Mouse (Mus musculus): ENCODE measurements around the gene Tbx5. TPM values are rescaled to one million over a fixed set of nuclear protein-coding genes. Genes with fewer than 3 reads are reported as not detected.
A peak's percentile ranks its signal among the peaks of the same experiment; 100 is the strongest.

Gene Tbx5
- polyA plus RNA-seq, 1 experiment from 2014 or later: 0.71 TPM

DNA sequence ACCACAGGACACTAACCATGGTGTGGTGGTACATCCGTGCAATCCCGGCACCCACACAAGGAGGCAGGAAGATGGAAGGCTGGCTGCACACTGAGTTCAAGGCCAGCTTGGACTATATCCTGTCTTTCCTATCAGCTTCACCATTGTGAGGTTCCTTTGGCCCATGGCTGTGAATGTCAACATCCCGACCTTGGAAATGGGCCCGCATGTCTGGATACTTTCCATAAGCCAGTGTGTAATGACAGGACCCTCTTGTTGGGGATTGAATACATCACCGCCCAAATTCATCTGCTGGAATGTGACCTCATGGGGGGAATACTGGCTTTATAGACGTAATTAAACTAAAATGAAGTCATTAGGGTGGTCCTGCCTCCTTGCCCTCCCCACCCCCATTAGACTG, 12.0 kb upstream of the Tbx5 start:
- no peak overlapping the region for H3K27ac ChIP-seq (replicated peaks)
- no peaks in the 10 kb centered on the region for H3K4me1 ChIP-seq
- no peak overlapping the region for H3K4me3 ChIP-seq (replicated peaks)
- WGBS: 78% methylated on average over 6 of the region's 6 CpGs
- H3K36me3 ChIP-seq: no peaks in the 10 kb centered on the region
- no peak for ATAC-seq (ENCODE audit: insufficient number of reproducible peaks, low FRiP score, low TSS enrichment, low read depth)
- H3K4me2 ChIP-seq (replicated peaks): no peak overlapping the region
- no peak overlapping the region for H3K9ac ChIP-seq
- H3K9me3 ChIP-seq (replicated peaks): no peaks in the 10 kb centered on the region; the same call in 1 of the 2 replicates
- peaks cover 81% of the 10 kb centered on the region for H3K27me3 ChIP-seq

DNA sequence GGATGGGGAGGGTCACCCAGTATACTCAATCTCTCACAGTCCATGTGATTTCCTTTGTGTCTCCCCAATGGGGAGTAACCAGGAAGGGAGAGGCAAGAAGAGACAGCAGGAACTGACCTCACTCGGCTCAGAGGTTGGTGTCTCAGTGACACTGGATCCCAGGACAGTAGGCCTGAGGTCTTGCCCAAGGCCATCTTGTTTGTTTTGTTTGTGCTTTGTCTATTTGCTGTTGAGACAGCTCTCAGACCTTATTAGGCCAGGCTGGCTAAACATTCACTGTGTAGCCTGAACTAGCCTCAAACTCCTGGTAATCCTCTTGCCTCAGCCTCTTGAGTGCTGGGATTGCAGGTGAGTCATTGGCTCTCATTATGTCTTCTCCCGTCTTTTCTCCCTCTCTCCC, 11.0 kb upstream of the Tbx5 start:
- Histone ChIP-seq H3K9me3 (replicated peaks) (no peaks in the 10 kb centered on the region), H3K4me3 (replicated peaks) (no peak overlapping the region), H3K36me3 (no peaks in the 10 kb centered on the region), H3K27me3 (peaks cover 80% of the 10 kb centered on the region), H3K4me2 (replicated peaks) (no peak overlapping the region), H3K27ac (replicated peaks) (no peak overlapping the region), H3K4me1 (no peaks in the 10 kb centered on the region), H3K9ac (no peak overlapping the region)
- ATAC-seq (ENCODE audit: insufficient number of reproducible peaks, low FRiP score, low TSS enrichment, low read depth): no peak
- 36% methylated on average over 2 of the region's 2 CpGs for WGBS

DNA sequence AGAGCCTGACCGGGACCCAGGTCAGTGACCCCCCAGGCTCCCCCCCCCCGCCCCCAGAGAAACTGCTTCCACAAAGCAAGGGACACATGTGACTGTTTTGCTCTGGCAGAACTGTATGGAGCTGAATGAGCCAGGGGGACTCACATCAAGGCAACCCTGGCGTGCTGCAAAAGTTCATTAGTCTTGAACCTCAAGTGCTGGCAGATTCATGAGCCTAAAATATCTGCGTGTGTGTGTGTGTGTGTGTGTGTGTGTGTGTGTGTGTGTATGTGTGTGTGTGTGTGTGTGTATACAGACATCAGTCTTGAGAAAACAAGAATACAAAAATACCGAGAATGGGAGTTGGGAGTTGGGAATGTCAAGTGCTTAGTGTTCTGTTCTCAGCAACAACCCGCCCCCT, 5.1 kb upstream of the Tbx5 start:
- no peaks in the 10 kb centered on the region for H3K36me3 ChIP-seq
- 65% methylated on average over 6 of the region's 6 CpGs for WGBS
- no peak overlapping the region for H3K4me2 ChIP-seq (replicated peaks)
- H3K4me3 ChIP-seq (replicated peaks): no peak overlapping the region
- H3K27me3 ChIP-seq: peaks cover 89% of the 10 kb centered on the region
- peaks cover 10% of the 10 kb centered on the region; the same call in 1 of the 2 replicates for H3K4me1 ChIP-seq
- no peaks in the 10 kb centered on the region for H3K9me3 ChIP-seq (replicated peaks)
- ATAC-seq (ENCODE audit: insufficient number of reproducible peaks, low FRiP score, low TSS enrichment, low read depth): no peak
- H3K27ac ChIP-seq (replicated peaks): no peak overlapping the region
- H3K9ac ChIP-seq: no peak overlapping the region

DNA sequence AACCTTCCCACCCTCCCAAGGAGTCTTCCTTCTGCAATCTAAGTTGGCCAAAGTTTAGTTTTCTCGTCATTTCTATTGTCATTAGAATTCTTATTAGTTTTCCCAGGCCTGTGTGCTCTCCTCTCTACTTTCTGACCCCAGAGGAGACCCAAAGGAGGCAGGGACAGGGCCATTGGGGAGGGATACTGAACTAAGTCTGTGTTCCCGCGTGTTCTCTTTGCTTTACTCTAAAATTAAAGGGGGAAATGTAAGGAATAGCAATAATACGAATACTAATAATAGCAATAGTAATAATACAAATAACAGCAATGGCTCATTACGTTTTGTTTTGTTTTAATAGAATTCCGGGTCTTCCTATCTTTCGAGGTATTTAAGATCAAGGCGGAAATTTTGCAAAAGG, 1.9 kb upstream of the Tbx5 start:
- WGBS: 18% methylated on average over 8 of the region's 8 CpGs
- peaks cover 91% of the 10 kb centered on the region for H3K27me3 ChIP-seq
- H3K36me3 ChIP-seq: no peaks in the 10 kb centered on the region
- no peak overlapping the region for H3K9ac ChIP-seq
- no peak for ATAC-seq (ENCODE audit: insufficient number of reproducible peaks, low FRiP score, low TSS enrichment, low read depth)
- H3K4me2 ChIP-seq (replicated peaks): no peak overlapping the region
- H3K4me1 ChIP-seq: peaks cover 18% of the 10 kb centered on the region
- no peak overlapping the region; the same call in 1 of the 2 replicates for H3K4me3 ChIP-seq (replicated peaks)
- H3K9me3 ChIP-seq (replicated peaks): no peaks in the 10 kb centered on the region
- no peak overlapping the region for H3K27ac ChIP-seq (replicated peaks)

DNA sequence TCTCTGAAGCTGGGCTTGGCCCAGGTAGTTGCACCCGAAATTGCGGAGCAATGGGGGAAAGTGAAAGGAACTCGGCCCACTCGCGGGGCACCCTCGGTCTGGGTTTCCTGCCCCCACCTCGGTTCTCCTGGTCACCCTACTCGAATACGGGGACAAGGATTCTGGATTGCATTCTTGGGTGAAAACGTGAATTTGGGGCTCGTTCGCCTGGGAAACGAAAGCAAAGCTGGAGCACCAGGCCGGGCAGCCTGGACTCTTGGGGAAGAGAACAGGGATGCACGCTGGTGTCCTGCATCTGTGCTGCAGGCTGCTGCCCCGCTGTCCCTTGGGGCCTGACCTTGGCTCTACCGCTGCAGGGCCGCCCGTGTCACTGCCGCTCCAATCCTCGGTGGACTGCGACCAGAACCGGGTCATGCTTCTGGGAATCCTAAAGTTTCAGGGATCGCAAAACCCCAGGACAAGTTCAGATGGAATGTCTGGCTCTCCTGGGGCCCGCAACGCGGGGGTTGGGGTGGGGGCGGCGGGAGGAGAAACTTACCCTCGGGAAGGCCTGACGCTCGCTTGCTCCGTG, 1.2 kb upstream of the Tbx5 start:
- WGBS: under 1% methylated on average over 33 of the region's 33 CpGs
- Histone ChIP-seq H3K27ac (replicated peaks) (no peak overlapping the region), H3K4me2 (replicated peaks) (peak overlapping the region; percentile 43), H3K9ac (no peak overlapping the region), H3K4me3 (replicated peaks) (peak overlapping the region; percentile 31), H3K4me1 (peaks cover 21% of the 10 kb centered on the region), H3K36me3 (no peaks in the 10 kb centered on the region), H3K9me3 (replicated peaks) (no peaks in the 10 kb centered on the region), H3K27me3 (peaks cover 93% of the 10 kb centered on the region)
- no peak for ATAC-seq (ENCODE audit: insufficient number of reproducible peaks, low FRiP score, low TSS enrichment, low read depth)

DNA sequence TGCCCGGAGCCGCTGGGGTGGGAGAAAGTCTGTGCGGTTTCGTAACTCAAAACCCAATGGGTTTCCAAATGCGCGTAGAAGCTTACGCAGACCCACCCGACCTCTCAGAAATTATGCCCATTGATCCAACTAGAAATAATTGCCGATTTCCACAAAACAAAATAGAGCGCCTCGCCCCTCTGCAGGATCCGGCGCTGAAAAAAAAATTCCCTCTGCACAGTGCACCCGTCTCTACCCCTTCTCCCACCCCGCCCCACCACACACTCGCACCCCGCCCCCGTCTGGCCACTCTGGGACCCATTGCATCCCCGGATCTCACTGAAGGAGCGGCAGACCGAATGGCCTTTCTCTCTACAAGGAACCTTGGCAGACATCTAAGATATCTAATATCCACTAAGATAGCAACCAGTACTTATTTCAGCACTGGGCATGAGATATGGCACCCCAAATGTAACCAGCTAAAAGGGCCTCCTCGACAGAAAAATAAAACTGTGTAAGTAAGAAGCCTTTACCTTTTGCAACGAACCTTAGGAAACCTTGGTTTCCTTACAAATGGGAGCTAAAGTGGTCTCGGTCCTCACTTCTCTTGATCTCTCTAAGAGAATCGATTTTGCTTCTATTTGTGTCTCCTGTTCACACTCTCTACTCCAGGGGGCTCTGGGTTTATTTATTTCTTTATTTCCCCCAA, 533 bp upstream of the Tbx5 start:
- H3K27ac ChIP-seq (replicated peaks): no peak overlapping the region
- H3K27me3 ChIP-seq: peaks cover 93% of the 10 kb centered on the region
- 2% methylated on average over 25 of the region's 25 CpGs for WGBS

DNA sequence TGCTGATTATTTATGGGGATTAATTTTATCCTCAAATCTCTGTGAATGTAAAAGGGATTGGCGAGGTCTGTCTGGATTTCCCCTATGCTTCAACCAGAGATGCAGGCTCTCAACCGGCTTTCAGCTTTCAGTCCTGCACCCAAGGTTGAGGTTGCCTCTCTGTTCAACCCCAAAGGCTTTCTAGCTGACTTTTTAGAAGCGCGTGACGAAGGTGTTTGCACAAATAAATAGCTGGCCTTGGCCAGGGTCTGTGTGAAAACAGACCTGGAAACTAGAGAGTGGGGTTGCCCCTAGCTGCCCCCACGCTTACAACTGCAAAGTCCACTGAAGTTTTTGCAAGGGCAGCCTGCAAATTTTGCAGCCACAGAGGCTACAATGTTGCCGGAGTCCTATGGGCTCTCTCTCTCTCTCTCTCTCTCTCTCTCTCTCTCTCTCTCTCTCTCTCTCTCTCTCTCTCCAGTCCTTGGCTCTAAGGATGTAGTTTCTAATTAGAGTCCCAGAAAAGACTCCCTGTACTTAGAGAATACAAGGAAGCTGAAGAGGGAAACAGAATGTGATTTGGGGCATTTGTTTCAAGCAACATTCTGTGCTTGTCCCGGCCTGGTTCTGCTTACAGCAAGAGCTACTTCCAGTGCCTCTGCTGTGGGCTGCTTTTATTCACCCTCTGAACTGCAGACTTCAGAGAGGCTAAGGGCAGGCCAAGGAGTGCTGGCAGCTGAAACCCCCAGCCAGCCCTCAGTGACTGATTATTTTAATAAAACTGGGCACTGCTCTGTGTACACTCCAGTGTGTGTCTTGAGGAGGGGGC, 959 bp downstream of the Tbx5 start:
- peaks cover 94% of the 10 kb centered on the region for H3K27me3 ChIP-seq
- H3K4me2 ChIP-seq (replicated peaks): no peak overlapping the region
- H3K9ac ChIP-seq: no peak overlapping the region
- 14% methylated on average over 8 of the region's 8 CpGs for WGBS
- ATAC-seq (ENCODE audit: insufficient number of reproducible peaks, low FRiP score, low TSS enrichment, low read depth): no peak
- no peak overlapping the region for H3K27ac ChIP-seq (replicated peaks)
- H3K36me3 ChIP-seq: no peaks in the 10 kb centered on the region
- no peaks in the 10 kb centered on the region for H3K9me3 ChIP-seq (replicated peaks)
- H3K4me1 ChIP-seq: peaks cover 21% of the 10 kb centered on the region
- no peak overlapping the region for H3K4me3 ChIP-seq (replicated peaks)

More for the DNA sequence above, 533 bp upstream of the Tbx5 start:
- H3K36me3 ChIP-seq: no peaks in the 10 kb centered on the region
- no peak overlapping the region for H3K9ac ChIP-seq
- ATAC-seq (ENCODE audit: insufficient number of reproducible peaks, low FRiP score, low TSS enrichment, low read depth): no peak
- peak overlapping the region; percentile 31 for H3K4me3 ChIP-seq (replicated peaks)
- H3K4me1 ChIP-seq: peaks cover 21% of the 10 kb centered on the region
- H3K4me2 ChIP-seq (replicated peaks): peak overlapping the region; percentile 43
- no peaks in the 10 kb centered on the region for H3K9me3 ChIP-seq (replicated peaks)

DNA sequence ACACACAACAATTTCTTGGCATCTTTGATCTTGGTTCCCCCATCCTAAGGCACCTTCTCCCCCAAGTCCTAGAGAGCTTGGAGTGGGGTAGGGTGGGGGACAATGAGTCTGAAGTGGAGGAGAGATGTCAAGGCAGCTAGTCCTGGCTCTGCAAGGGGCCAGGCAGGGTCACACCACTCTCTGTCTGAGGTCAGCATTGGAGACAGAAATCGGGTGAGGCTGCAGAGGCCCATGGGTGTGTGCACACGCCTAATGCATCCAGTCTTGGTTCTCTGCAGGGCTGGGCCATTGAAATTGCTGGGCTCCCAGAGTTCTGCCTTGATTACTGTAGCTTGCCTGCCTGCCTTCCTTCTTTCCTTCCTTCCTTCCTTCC, 1.5 kb downstream of the Tbx5 start:
- no peak for ATAC-seq (ENCODE audit: insufficient number of reproducible peaks, low FRiP score, low TSS enrichment, low read depth)
- H3K4me3 ChIP-seq (replicated peaks): no peak overlapping the region
- no peak overlapping the region for H3K9ac ChIP-seq
- no peaks in the 10 kb centered on the region for H3K9me3 ChIP-seq (replicated peaks)
- no peaks in the 10 kb centered on the region for H3K36me3 ChIP-seq
- no peak overlapping the region for H3K27ac ChIP-seq (replicated peaks)
- WGBS: 25% methylated on average over 2 of the region's 2 CpGs
- H3K27me3 ChIP-seq: peaks cover 94% of the 10 kb centered on the region
- H3K4me2 ChIP-seq (replicated peaks): no peak overlapping the region
- peaks cover 21% of the 10 kb centered on the region for H3K4me1 ChIP-seq

DNA sequence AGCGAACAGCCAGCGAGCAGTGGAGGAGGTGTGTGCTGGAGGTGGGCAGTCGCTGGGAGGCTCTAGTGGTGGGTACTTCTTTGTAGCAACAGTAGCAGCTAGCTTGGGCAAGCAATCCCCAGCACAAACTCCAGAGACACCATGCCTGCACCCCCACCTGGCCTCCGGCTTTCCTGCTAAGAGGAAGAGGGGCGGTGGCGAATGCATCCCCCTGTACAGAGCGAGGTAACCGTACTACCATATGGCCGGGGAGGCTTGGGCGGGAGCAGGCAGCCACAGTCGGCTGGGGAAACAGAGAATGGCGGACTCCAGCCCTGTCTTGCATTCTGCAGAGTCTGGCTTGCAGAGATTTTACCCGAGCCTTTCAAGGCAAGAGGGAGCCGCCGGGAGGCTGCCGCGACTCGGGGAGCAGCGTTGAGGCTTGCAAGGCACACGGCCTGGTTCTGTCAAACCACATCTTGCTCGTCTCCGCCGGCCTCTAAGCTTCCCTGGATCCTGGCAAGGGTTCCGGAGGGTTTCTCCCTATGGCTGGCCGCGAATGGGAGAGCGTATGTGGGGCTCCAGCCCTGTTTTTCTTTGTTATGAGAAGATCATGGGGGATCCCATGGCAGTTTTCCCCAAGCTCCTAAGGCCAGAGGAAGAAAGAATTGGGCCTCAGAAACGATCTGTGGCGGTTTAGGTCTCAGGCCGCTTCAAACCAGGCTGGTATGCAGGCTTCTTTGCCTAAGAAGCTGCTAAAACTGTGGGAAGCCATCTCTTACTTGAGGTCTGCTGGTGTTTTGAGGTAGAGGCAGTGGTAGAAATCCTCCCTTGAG, 2.8 kb downstream of the Tbx5 start:
- Histone ChIP-seq H3K9me3 (replicated peaks) (no peaks in the 10 kb centered on the region), H3K36me3 (no peaks in the 10 kb centered on the region), H3K4me3 (replicated peaks) (peak overlapping the region; percentile 21), H3K4me2 (replicated peaks) (peak overlapping the region; percentile 31), H3K4me1 (peaks cover 28% of the 10 kb centered on the region), H3K27me3 (peaks cover 95% of the 10 kb centered on the region), H3K27ac (replicated peaks) (no peak overlapping the region), H3K9ac (no peak overlapping the region)
- 2% methylated on average over 30 of the region's 30 CpGs for WGBS
- ATAC-seq (ENCODE audit: insufficient number of reproducible peaks, low FRiP score, low TSS enrichment, low read depth): no peak

DNA sequence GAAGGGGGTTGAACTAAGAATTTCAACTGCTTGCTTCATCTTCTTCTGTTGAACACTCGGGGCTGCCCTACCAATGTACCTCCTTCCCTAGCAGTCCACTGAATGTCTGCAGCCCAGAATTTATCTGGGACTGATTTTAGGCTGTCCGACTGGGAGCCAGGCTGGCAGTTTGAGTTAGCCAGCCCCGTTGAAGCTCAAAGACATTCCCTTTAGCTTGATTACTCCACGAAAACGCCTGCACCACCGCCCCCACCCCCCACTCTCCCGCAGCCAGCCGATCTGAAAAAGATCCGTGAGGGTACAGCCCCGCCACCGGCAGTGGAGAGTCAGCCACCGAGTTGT, 3.4 kb downstream of the Tbx5 start:
- H3K27ac ChIP-seq (replicated peaks): no peak overlapping the region
- H3K4me1 ChIP-seq: peaks cover 30% of the 10 kb centered on the region
- peaks cover 96% of the 10 kb centered on the region for H3K27me3 ChIP-seq
- H3K4me3 ChIP-seq (replicated peaks): no peak overlapping the region
- H3K9ac ChIP-seq: no peak overlapping the region
- H3K36me3 ChIP-seq: no peaks in the 10 kb centered on the region
- 8% methylated on average over 12 of the region's 12 CpGs for WGBS
- no peak overlapping the region for H3K4me2 ChIP-seq (replicated peaks)
- H3K9me3 ChIP-seq (replicated peaks): no peaks in the 10 kb centered on the region
- no peak for ATAC-seq (ENCODE audit: insufficient number of reproducible peaks, low FRiP score, low TSS enrichment, low read depth)

Data from embryonic facial prominence, embryonic 15.5 days (tissue).